Mouse (Mus musculus): ENCODE measurements around the gene Ksr2.

DNA sequence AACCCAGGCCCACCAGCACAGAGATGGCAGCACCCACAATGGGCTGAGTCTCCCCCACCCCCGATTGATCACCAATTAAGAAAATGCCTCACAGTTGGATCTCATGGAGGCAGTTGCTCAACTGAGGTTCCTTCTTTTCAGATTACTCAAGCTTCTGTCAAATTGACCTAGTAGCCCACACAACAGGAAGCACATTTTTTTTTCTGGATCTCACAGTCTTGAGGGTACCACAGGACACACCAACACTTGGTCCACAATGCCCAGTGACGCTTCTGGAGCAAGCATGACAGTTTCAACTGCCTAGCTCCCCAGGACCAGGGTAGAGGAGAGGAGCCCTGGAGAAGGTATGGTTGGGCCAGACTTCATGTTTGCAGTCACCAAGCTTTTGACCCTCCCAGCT lies 3.6 kb downstream of the Ksr2 start:
- TF ChIP-seq MAX (IDR thresholded peaks at IDR 0.05; ENCODE audit: low read length) (no peak), ETS1 (conservative IDR thresholded peaks at IDR 0.05; ENCODE audit: low read depth, low read length) (no peak), E2F4 (IDR thresholded peaks at IDR 0.05; ENCODE audit: insufficient replicate concordance, low read depth, low read length) (no peak), CTCF (conservative IDR thresholded peaks at IDR 0.05 in 1 of 2, IDR thresholded peaks at IDR 0.05 in 1 of 2; ENCODE audit: low read depth in 2 of 2, low read length in 2 of 2) (no peak), POLR2A (IDR thresholded peaks at IDR 0.05; ENCODE audit: low read depth, low read length) (no peak), ELF1 (IDR thresholded peaks at IDR 0.05; ENCODE audit: low read depth, low read length) (no peak), SIN3A (IDR thresholded peaks at IDR 0.05; ENCODE audit: low read length) (no peak), GABPA (IDR thresholded peaks at IDR 0.05; ENCODE audit: insufficient replicate concordance, low read depth, low read length) (no peak), CHD1 (IDR thresholded peaks at IDR 0.05; ENCODE audit: low read depth, low read length) (no peak), EP300 (IDR thresholded peaks at IDR 0.05; ENCODE audit: low read length) (no peak), RAD21 (IDR thresholded peaks at IDR 0.05; ENCODE audit: low read depth, low read length) (no peak), SMC3 (IDR thresholded peaks at IDR 0.05; ENCODE audit: low read depth, low read length) (no peak), USF2 (conservative IDR thresholded peaks at IDR 0.05; ENCODE audit: low read depth, low read length) (no peak), MAFK (IDR thresholded peaks at IDR 0.05; ENCODE audit: insufficient replicate concordance, low read length) (no peak)
